Comparison of ENCODE assay signal across 11 mouse cellular contexts in genomic region chr17:5801761-5802655, GRCm38 (mm10). TPM values are rescaled to one million over a fixed set of nuclear protein-coding genes. Genes with fewer than 3 reads are reported as not detected.
DNase-seq lines count a peak whose midpoint lies in the region; ATAC-seq and TF ChIP-seq lines count a peak whose summit lies in the region.
"Had no signal": no experiment of that assay in that cellular context is flagged by ENCODE, and none has a peak within 500 bp of the region (broad histone marks: within the 10 kb centered on the region; RNA-seq: fewer than 3 reads in every experiment).

No protein-coding gene starts in this region.

- WGBS in lung, embryonic 14.5 days = 42% methylated on average over 17 of the region's 17 CpGs
- WGBS in intestine, embryonic 15.5 days = 44% methylated on average over 17 of the region's 17 CpGs
- 83% methylated on average over 17 of the region's 17 CpGs for WGBS in midbrain, embryonic 13.5 days

- peak; percentile 18 for DNase-seq in lung, embryonic 14.5 days
- DNase-seq in lung, postnatal 14 days = no peak
- DNase-seq in thymus, postnatal 14 days = peak; percentile 78
- no peak for DNase-seq in adipocyte (ENCODE audit: low spot score)
- no peak for DNase-seq in ovary, postnatal 14 days (ENCODE audit: low spot score)

- no peaks in the 10 kb centered on the region for H3K9me3 ChIP-seq in lung, embryonic 14.5 days (ENCODE audit: low read depth, low read length)
- no peaks in the 10 kb centered on the region for H3K9me3 ChIP-seq in intestine, embryonic 15.5 days
- H3K9me3 ChIP-seq in midbrain, embryonic 13.5 days = no peaks in the 10 kb centered on the region
- H3K9me3 ChIP-seq: embryonic facial prominence, embryonic 13.5 days; limb, embryonic 12.5 days had no signal

- no peak overlapping the region for H3K27ac ChIP-seq in lung, embryonic 14.5 days (ENCODE audit: low read depth)
- no peak overlapping the region for H3K27ac ChIP-seq in intestine, embryonic 15.5 days
- no peak overlapping the region for H3K27ac ChIP-seq in midbrain, embryonic 13.5 days
- H3K27ac ChIP-seq: embryonic facial prominence, embryonic 13.5 days; hindbrain, postnatal 0 days; limb, embryonic 12.5 days had no signal

- peaks cover 3% of the 10 kb centered on the region; the same call in 1 of the 2 replicates for H3K4me1 ChIP-seq in lung, embryonic 14.5 days (ENCODE audit: insufficient read depth)
- H3K4me1 ChIP-seq in intestine, embryonic 15.5 days (replicated peaks) = peaks cover 18% of the 10 kb centered on the region; the same call in 1 of the 2 replicates
- no peaks in the 10 kb centered on the region for H3K4me1 ChIP-seq in midbrain, embryonic 13.5 days (replicated peaks)

- no peaks in the 10 kb centered on the region for H3K27me3 ChIP-seq in lung, embryonic 14.5 days (ENCODE audit: insufficient read depth, low read length)
- H3K27me3 ChIP-seq in intestine, embryonic 15.5 days (replicated peaks) = no peaks in the 10 kb centered on the region
- H3K27me3 ChIP-seq in midbrain, embryonic 13.5 days = no peaks in the 10 kb centered on the region
- H3K27me3 ChIP-seq: limb, embryonic 12.5 days had no signal

- no peak overlapping the region for H3K9ac ChIP-seq in lung, embryonic 14.5 days
- H3K9ac ChIP-seq in intestine, embryonic 15.5 days = no peak overlapping the region
- H3K9ac ChIP-seq in midbrain, embryonic 13.5 days (replicated peaks) = no peak overlapping the region
- H3K9ac ChIP-seq: embryonic facial prominence, embryonic 13.5 days; limb, embryonic 12.5 days had no signal

- no peaks in the 10 kb centered on the region for H3K36me3 ChIP-seq in lung, embryonic 14.5 days (ENCODE audit: insufficient read depth)
- H3K36me3 ChIP-seq in intestine, embryonic 15.5 days = no peaks in the 10 kb centered on the region
- no peaks in the 10 kb centered on the region for H3K36me3 ChIP-seq in midbrain, embryonic 13.5 days
- H3K36me3 ChIP-seq: embryonic facial prominence, embryonic 13.5 days; limb, embryonic 12.5 days had no signal

- ATAC-seq in lung, embryonic 14.5 days (ENCODE audit: insufficient read depth) = no peak
- peak; percentile 42 for ATAC-seq in intestine, embryonic 15.5 days
- peak; percentile 6; the same call in 1 of the 2 replicates for ATAC-seq in megakaryocyte, adult 5-6 weeks (ENCODE audit: poor library complexity, severe bottlenecking)
- ATAC-seq in midbrain, embryonic 13.5 days = no peak
- ATAC-seq: hindbrain, postnatal 0 days had no signal

- TF ChIP-seq CTCF in lung, embryonic 14.5 days (IDR thresholded peaks at IDR 0.05; ENCODE audit: low read depth) = no peak

- no peak overlapping the region for H3K4me2 ChIP-seq in lung, embryonic 14.5 days
- H3K4me2 ChIP-seq in intestine, embryonic 15.5 days (replicated peaks) = peak overlapping the region; percentile 33
- no peak overlapping the region for H3K4me2 ChIP-seq in midbrain, embryonic 13.5 days (replicated peaks)
- H3K4me2 ChIP-seq: embryonic facial prominence, embryonic 13.5 days; limb, embryonic 12.5 days had no signal

- no peak overlapping the region for H3K4me3 ChIP-seq in lung, embryonic 14.5 days (ENCODE audit: low read depth, low read length)
- H3K4me3 ChIP-seq in intestine, embryonic 15.5 days (replicated peaks) = no peak overlapping the region
- H3K4me3 ChIP-seq in midbrain, embryonic 13.5 days (replicated peaks) = no peak overlapping the region
- H3K4me3 ChIP-seq: embryonic facial prominence, embryonic 13.5 days; limb, embryonic 12.5 days had no signal

RNA-seq across cellular contexts. Expression of gene Snx9, which starts 39.1 kb away (rescaled TPM):
- polyA plus RNA-seq in lung, embryonic 14.5 days (2014; fragmentation: Nextera tagmentation; extraction: Ambion mirVana) = 37.0 and 38.8 TPM in 2 replicates
- 49.8 and 55.9 TPM in 2 replicates for polyA plus RNA-seq in intestine, embryonic 15.5 days (2015; fragmentation: Nextera tagmentation; extraction: Ambion mirVana)
- total RNA-seq in megakaryocyte, adult 5-6 weeks (2015) = 51.4 and 51.8 TPM in 2 replicates
- 36.6 and 37.1 TPM in 2 replicates for total RNA-seq in megakaryocyte, adult 5-6 weeks (2017)
- polyA plus RNA-seq in midbrain, embryonic 13.5 days (2015; fragmentation: Nextera tagmentation; extraction: Ambion mirVana) = 6.6 and 7.4 TPM in 2 replicates

Comparison
In these comparisons a context has a peak if more than half of its experiments do, and no peak if none do; other contexts are left out.
1. DNase-seq: peak in lung, embryonic 14.5 days (single experiment) and thymus, postnatal 14 days (single experiment); none in lung, postnatal 14 days (single experiment), adipocyte (single experiment) and ovary, postnatal 14 days (single experiment).
2. ATAC-seq: peak in intestine, embryonic 15.5 days (single experiment) and megakaryocyte, adult 5-6 weeks (single experiment); none in lung, embryonic 14.5 days (single experiment) and midbrain, embryonic 13.5 days (single experiment).